Mouse (Mus musculus) kidney, embryonic 15.5 days (tissue): Measurements from ENCODE around the gene Gm28845. TPM values are rescaled to one million over a fixed set of nuclear protein-coding genes. Genes with fewer than 3 reads are reported as not detected.

Experiments
- ATAC-seq: fragments of 200-750 bp; cut with Nextera tagmentation; replicated peaks from 2 replicates; pipeline ENCODE4 v1.8.0; 2017; ENCODE audit warnings: moderate TSS enrichment; ENCODE audit not compliant: low FRiP score
- H3K27ac ChIP-seq: fragments of 300-500 bp; sonication (generic); 2 replicates; pipeline ENCODE4 v1.5.1; 2015; ENCODE audit warnings: mild to moderate bottlenecking, inconsistent platforms
- H3K27me3 ChIP-seq: fragments of 300-500 bp; sonication (generic); 2 replicates; pipeline ENCODE4 v1.6.1; 2015; ENCODE audit warnings: inconsistent platforms
- H3K36me3 ChIP-seq: fragments of 300-500 bp; sonication (generic); 2 replicates; pipeline ENCODE4 v1.6.1; 2015; ENCODE audit warnings: inconsistent platforms
- H3K4me1 ChIP-seq: fragments of 300-500 bp; sonication (generic); 2 replicates; pipeline ENCODE4 v1.6.1; 2015; ENCODE audit warnings: inconsistent platforms
- H3K4me2 ChIP-seq: fragments of 300-500 bp; sonication (generic); 2 replicates; pipeline ENCODE4 v1.6.1; 2015; ENCODE audit warnings: moderate library complexity, mild to moderate bottlenecking, inconsistent platforms
- H3K4me3 ChIP-seq: fragments of 300-500 bp; sonication (generic); replicated peaks from 2 replicates; pipeline ENCODE4 v1.5.1; 2015; ENCODE audit warnings: mild to moderate bottlenecking, inconsistent platforms
- H3K9ac ChIP-seq: fragments of 300-500 bp; sonication (generic); 2 replicates; pipeline ENCODE4 v1.6.1; 2015; ENCODE audit warnings: mild to moderate bottlenecking, inconsistent platforms
- H3K9me3 ChIP-seq: fragments of 300-500 bp; sonication (generic); replicated peaks from 2 replicates; pipeline ENCODE4 v1.6.1; 2016; ENCODE audit warnings: inconsistent platforms
- WGBS: fragments of 180-500 bp; shearing (Covaris S2); methylation state at CpG from one replicate; pipeline ENCODE4 v1.1.7; 2015; ENCODE audit warnings: mixed read lengths; 5-methylcytosine and 5-hydroxymethylcytosine counted together
- polyA plus RNA-seq: library from polyadenylated mRNA; unstranded; fragments of >200 nt; fragmentation: Nextera tagmentation; extraction: Ambion mirVana; gene quantifications from 2 replicates; pipeline ENCODE4 v1.2.1, GENCODE M21; 2015

The Gm28845 gene
- polyA plus RNA-seq, 1 experiment from 2014 or later = not detected

GRCm38 (mm10) chr1:65129634-65130180 is 10.3 kb upstream of the Gm28845 start:
- H3K27ac ChIP-seq = peak overlapping the region; percentile 56; the same call in 1 of the 2 replicates

GRCm38 (mm10) chr1:65122574-65123372 is 3.4 kb upstream of the Gm28845 start, which contains the start of gene D630023F18Rik:
Gene D630023F18Rik, minus strand, starts transcription at chr1:65123214.
- no peaks in the 10 kb centered on the region for H3K9me3 ChIP-seq
- H3K9ac ChIP-seq = no peak within 1 kb of the TSS
- peak within 1 kb of the TSS; percentile 48 for H3K4me2 ChIP-seq
- no peak within 1 kb of the TSS for H3K27ac ChIP-seq
- peak within 1 kb of the TSS; percentile 25 for H3K4me3 ChIP-seq
- no peak for ATAC-seq
- WGBS = 27% methylated on average over 9 of the region's 9 CpGs
- H3K4me1 ChIP-seq = peaks cover 6% of the 10 kb centered on the region; the same call in 1 of the 2 replicates
- H3K27me3 ChIP-seq = no peaks in the 10 kb centered on the region
- H3K36me3 ChIP-seq = no peaks in the 10 kb centered on the region

More at GRCm38 (mm10) chr1:65129634-65130180, 10.3 kb upstream of the Gm28845 start:
- H3K9ac ChIP-seq = no peak overlapping the region
- no peak for ATAC-seq
- H3K27me3 ChIP-seq = no peaks in the 10 kb centered on the region
- no peak overlapping the region for H3K4me2 ChIP-seq
- 61% methylated on average over 3 of the region's 3 CpGs for WGBS
- H3K4me3 ChIP-seq = no peak overlapping the region
- no peaks in the 10 kb centered on the region for H3K36me3 ChIP-seq
- H3K9me3 ChIP-seq = no peaks in the 10 kb centered on the region
- H3K4me1 ChIP-seq = no peaks in the 10 kb centered on the region

- Histone ChIP-seq H3K9me3 (no peaks in the 10 kb centered on the region), H3K27ac (peak overlapping the region; percentile 60), H3K36me3 (no peaks in the 10 kb centered on the region), H3K4me3 (no peak overlapping the region), H3K4me2 (no peak overlapping the region), H3K27me3 (no peaks in the 10 kb centered on the region), H3K9ac (no peak overlapping the region), H3K4me1 (peaks cover 6% of the 10 kb centered on the region; the same call in 1 of the 2 replicates)
- peak; percentile 80 for ATAC-seq
- WGBS = 53% methylated on average over 8 of the region's 8 CpGs
These were observed 1.0 kb downstream of the Gm28845 start for GRCm38 (mm10) chr1:65118150-65118913.

GRCm38 (mm10) chr1:65113536-65114172 is 5.7 kb downstream of the Gm28845 start:
- Histone ChIP-seq H3K9me3 (no peaks in the 10 kb centered on the region), H3K4me3 (no peak overlapping the region), H3K4me1 (peaks cover 13% of the 10 kb centered on the region), H3K27me3 (no peaks in the 10 kb centered on the region), H3K36me3 (no peaks in the 10 kb centered on the region), H3K4me2 (no peak overlapping the region), H3K9ac (no peak overlapping the region), H3K27ac (no peak overlapping the region)
- 85% methylated on average over 5 of the region's 5 CpGs for WGBS
- ATAC-seq = no peak

GRCm38 (mm10) chr1:65112807-65113196 is 6.6 kb downstream of the Gm28845 start:
- H3K36me3 ChIP-seq = no peaks in the 10 kb centered on the region
- no peaks in the 10 kb centered on the region for H3K27me3 ChIP-seq
- peak overlapping the region; percentile 21 for H3K4me3 ChIP-seq
- peak overlapping the region; percentile 21; the same call in 1 of the 2 replicates for H3K9ac ChIP-seq
- WGBS = 28% methylated on average over 14 of the region's 14 CpGs
- H3K4me1 ChIP-seq = peaks cover 9% of the 10 kb centered on the region
- H3K9me3 ChIP-seq = no peaks in the 10 kb centered on the region
- peak; percentile 77 for ATAC-seq
- peak overlapping the region; percentile 69 for H3K27ac ChIP-seq
- H3K4me2 ChIP-seq = peak overlapping the region; percentile 52

GRCm38 (mm10) chr1:65112031-65112806 is 7.1 kb downstream of the Gm28845 start:
- no peaks in the 10 kb centered on the region for H3K9me3 ChIP-seq
- peak overlapping the region; percentile 52 for H3K4me2 ChIP-seq
- ATAC-seq = peak; percentile 70
- peak overlapping the region; percentile 21 for H3K4me3 ChIP-seq
- H3K4me1 ChIP-seq = peaks cover 9% of the 10 kb centered on the region
- H3K27ac ChIP-seq = peak overlapping the region; percentile 69; the same call in 1 of the 2 replicates
- 10% methylated on average over 8 of the region's 8 CpGs for WGBS
- H3K27me3 ChIP-seq = no peaks in the 10 kb centered on the region
- H3K36me3 ChIP-seq = no peaks in the 10 kb centered on the region
- 0 out of 2 replicates have a peak overlapping the region, but pooled peaks have one; percentile 21 for H3K9ac ChIP-seq

- H3K4me3 ChIP-seq = no peak overlapping the region
- no peak for ATAC-seq
- WGBS = 67% methylated on average over 25 of the region's 25 CpGs
- peak overlapping the region; percentile 30; the same call in 1 of the 2 replicates for H3K4me2 ChIP-seq
- H3K9ac ChIP-seq = no peak overlapping the region
- H3K27ac ChIP-seq = no peak overlapping the region
- no peaks in the 10 kb centered on the region for H3K9me3 ChIP-seq
- H3K27me3 ChIP-seq = no peaks in the 10 kb centered on the region
- H3K36me3 ChIP-seq = no peaks in the 10 kb centered on the region
- peaks cover 9% of the 10 kb centered on the region for H3K4me1 ChIP-seq
These were observed 9.5 kb downstream of the Gm28845 start for GRCm38 (mm10) chr1:65109756-65110435.

- Histone ChIP-seq H3K36me3 (no peaks in the 10 kb centered on the region), H3K4me3 (no peak overlapping the region), H3K9me3 (no peaks in the 10 kb centered on the region), H3K4me2 (no peak overlapping the region), H3K9ac (no peak overlapping the region), H3K27ac (no peak overlapping the region), H3K27me3 (no peaks in the 10 kb centered on the region), H3K4me1 (peaks cover 9% of the 10 kb centered on the region)
- WGBS = 91% methylated on average over 8 of the region's 8 CpGs
- ATAC-seq = no peak
These were observed 10.2 kb downstream of the Gm28845 start for GRCm38 (mm10) chr1:65109196-65109595.

GRCm38 (mm10) chr1:65107654-65108279 is 11.6 kb downstream of the Gm28845 start:
- H3K9me3 ChIP-seq = no peaks in the 10 kb centered on the region
- H3K4me2 ChIP-seq = no peak overlapping the region
- no peak for ATAC-seq
- peaks cover 5% of the 10 kb centered on the region for H3K4me1 ChIP-seq
- no peak overlapping the region for H3K9ac ChIP-seq
- no peaks in the 10 kb centered on the region for H3K27me3 ChIP-seq
- H3K36me3 ChIP-seq = no peaks in the 10 kb centered on the region
- no peak overlapping the region for H3K27ac ChIP-seq
- H3K4me3 ChIP-seq = no peak overlapping the region
- 88% methylated on average over 10 of the region's 10 CpGs for WGBS

- WGBS = 92% methylated on average over 11 of the region's 11 CpGs
- Histone ChIP-seq H3K9ac (no peak within 1 kb of the TSS), H3K4me3 (no peak within 1 kb of the TSS), H3K4me2 (no peak within 1 kb of the TSS), H3K27ac (no peak within 1 kb of the TSS), H3K36me3 (no peaks in the 10 kb centered on the region), H3K4me1 (no peaks in the 10 kb centered on the region), H3K27me3 (no peaks in the 10 kb centered on the region), H3K9me3 (no peaks in the 10 kb centered on the region)
- no peak for ATAC-seq
These were observed 16.1 kb downstream of the Gm28845 start, which contains the start of gene Cryga for GRCm38 (mm10) chr1:65103273-65103672. Gene Cryga, minus strand, starts transcription at chr1:65103373.
